Mouse (Mus musculus): ENCODE data around the gene Necab2. TPM values are rescaled to one million over a fixed set of nuclear protein-coding genes. Genes with fewer than 3 reads are reported as not detected.

Necab2 gene
- polyA plus RNA-seq, 1 experiment from 2014 or later: 3.5 TPM

GRCm38 (mm10) chr8:119461356-119461755 is 14.8 kb downstream of the Necab2 start:
- Histone ChIP-seq H3K9me3 (no peaks in the 10 kb centered on the region), H3K27me3 (peaks cover 26% of the 10 kb centered on the region), H3K36me3 (no peaks in the 10 kb centered on the region), H3K4me3 (no peak overlapping the region), H3K4me1 (peaks cover 11% of the 10 kb centered on the region), H3K27ac (no peak overlapping the region), H3K9ac (no peak overlapping the region), H3K4me2 (replicated peaks) (no peak overlapping the region)
- ATAC-seq (ENCODE audit: low FRiP score, low read depth): no peak
- WGBS: 58% methylated on average over 9 of the region's 9 CpGs

GRCm38 (mm10) chr8:119463709-119464108 is 17.2 kb downstream of the Necab2 start:
- H3K27ac ChIP-seq: no peak overlapping the region
- peaks cover 16% of the 10 kb centered on the region for H3K4me1 ChIP-seq
- peaks cover 35% of the 10 kb centered on the region for H3K27me3 ChIP-seq
- no peak overlapping the region for H3K4me2 ChIP-seq (replicated peaks)
- no peaks in the 10 kb centered on the region for H3K36me3 ChIP-seq
- no peak overlapping the region for H3K4me3 ChIP-seq
- 67% methylated on average over 7 of the region's 7 CpGs for WGBS
- no peak overlapping the region for H3K9ac ChIP-seq
- no peak for ATAC-seq (ENCODE audit: low FRiP score, low read depth)
- no peaks in the 10 kb centered on the region for H3K9me3 ChIP-seq

DNA sequence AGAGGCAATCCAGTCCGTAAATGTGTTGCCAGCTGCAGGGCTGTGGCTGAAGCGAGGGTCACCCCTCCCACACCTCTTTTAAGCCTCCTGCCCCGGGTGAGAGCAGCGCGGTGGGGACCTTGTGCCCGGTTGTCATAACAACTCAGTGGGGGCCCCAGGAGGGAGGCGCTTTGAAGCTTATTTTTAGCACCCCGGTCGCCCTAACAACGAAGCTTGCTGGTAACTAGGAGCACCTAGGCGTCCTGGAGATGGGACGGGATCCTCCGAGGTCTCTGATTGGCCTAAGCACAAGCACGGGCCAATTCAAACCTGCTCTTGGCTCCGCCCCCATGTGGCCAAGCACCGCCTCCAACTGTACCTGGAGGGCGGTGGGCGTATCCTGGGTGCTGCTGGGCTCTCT is 19.6 kb downstream of the Necab2 start:
- H3K27ac ChIP-seq: no peak overlapping the region
- peaks cover 16% of the 10 kb centered on the region for H3K4me1 ChIP-seq
- H3K9me3 ChIP-seq: no peaks in the 10 kb centered on the region
- H3K4me3 ChIP-seq: peak overlapping the region; percentile 7; the same call in 1 of the 2 replicates
- no peaks in the 10 kb centered on the region for H3K36me3 ChIP-seq
- H3K9ac ChIP-seq: no peak overlapping the region
- WGBS: under 1% methylated on average over 18 of the region's 18 CpGs
- H3K4me2 ChIP-seq (replicated peaks): peak overlapping the region; percentile 51
- ATAC-seq (ENCODE audit: low FRiP score, low read depth): 0 out of 2 replicates have a peak, but pooled peaks have one; percentile 20
- H3K27me3 ChIP-seq: peaks cover 35% of the 10 kb centered on the region

GRCm38 (mm10) chr8:119466794-119467193 is 20.3 kb downstream of the Necab2 start:
- ATAC-seq (ENCODE audit: low FRiP score, low read depth): no peak
- H3K9ac ChIP-seq: peak overlapping the region; percentile 35; the same call in 1 of the 2 replicates
- H3K4me3 ChIP-seq: no peak overlapping the region
- H3K36me3 ChIP-seq: no peaks in the 10 kb centered on the region
- peaks cover 35% of the 10 kb centered on the region for H3K27me3 ChIP-seq
- peaks cover 16% of the 10 kb centered on the region for H3K4me1 ChIP-seq
- H3K9me3 ChIP-seq: no peaks in the 10 kb centered on the region
- no peak overlapping the region for H3K4me2 ChIP-seq (replicated peaks)
- H3K27ac ChIP-seq: no peak overlapping the region
- 72% methylated on average over 10 of the region's 10 CpGs for WGBS

- H3K27me3 ChIP-seq: peaks cover 35% of the 10 kb centered on the region
- H3K27ac ChIP-seq: no peak overlapping the region
- no peak for ATAC-seq (ENCODE audit: low FRiP score, low read depth)
- no peaks in the 10 kb centered on the region for H3K36me3 ChIP-seq
- H3K4me1 ChIP-seq: peaks cover 16% of the 10 kb centered on the region
- no peak overlapping the region for H3K4me2 ChIP-seq (replicated peaks)
- WGBS: 88% methylated on average over 8 of the region's 8 CpGs
- H3K4me3 ChIP-seq: no peak overlapping the region
- no peaks in the 10 kb centered on the region for H3K9me3 ChIP-seq
- H3K9ac ChIP-seq: no peak overlapping the region
Observed at GRCm38 (mm10) chr8:119468091-119468490, 21.6 kb downstream of the Necab2 start.

GRCm38 (mm10) chr8:119478684-119479083 is 32.2 kb downstream of the Necab2 start:
- Histone ChIP-seq H3K27ac (no peak overlapping the region), H3K4me1 (no peaks in the 10 kb centered on the region), H3K4me2 (replicated peaks) (no peak overlapping the region), H3K4me3 (no peak overlapping the region), H3K36me3 (no peaks in the 10 kb centered on the region), H3K9ac (no peak overlapping the region), H3K9me3 (no peaks in the 10 kb centered on the region), H3K27me3 (0 out of 2 replicates have a peak, but pooled peaks cover 3% of the 10 kb centered on the region)
- ATAC-seq (ENCODE audit: low FRiP score, low read depth): no peak
- WGBS: 14% methylated on average over 5 of the region's 5 CpGs

GRCm38 (mm10) chr8:119484145-119484896 is 37.8 kb downstream of the Necab2 start:
- Histone ChIP-seq H3K9ac (no peak overlapping the region), H3K9me3 (no peaks in the 10 kb centered on the region), H3K4me1 (no peaks in the 10 kb centered on the region), H3K27me3 (0 out of 2 replicates have a peak, but pooled peaks cover 3% of the 10 kb centered on the region), H3K4me2 (replicated peaks) (no peak overlapping the region), H3K36me3 (no peaks in the 10 kb centered on the region), H3K4me3 (no peak overlapping the region), H3K27ac (no peak overlapping the region)
- 78% methylated on average over 11 of the region's 11 CpGs for WGBS
- no peak for ATAC-seq (ENCODE audit: low FRiP score, low read depth)

DNA sequence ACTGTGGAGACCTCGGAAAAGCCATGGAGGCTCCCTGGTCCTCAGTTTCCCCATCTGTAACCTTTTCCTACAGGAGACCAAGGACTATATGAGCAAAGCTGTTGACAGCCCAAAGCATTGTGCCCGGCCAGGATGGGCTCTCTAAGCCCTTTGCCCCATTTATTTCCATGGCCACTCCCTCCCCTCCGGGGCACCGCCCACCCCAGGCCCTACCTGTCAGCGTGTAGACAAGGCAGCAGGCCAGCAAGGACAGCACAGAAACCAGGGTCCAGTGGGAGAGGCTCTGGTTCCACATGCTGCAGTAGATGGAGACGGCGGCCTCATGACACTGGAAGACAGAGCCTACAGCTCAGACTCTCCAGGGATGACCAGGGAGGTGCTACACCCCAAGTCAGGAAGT is 40.6 kb downstream of the Necab2 start:
- H3K4me3 ChIP-seq: no peak overlapping the region
- H3K9me3 ChIP-seq: no peaks in the 10 kb centered on the region
- no peak overlapping the region for H3K4me2 ChIP-seq (replicated peaks)
- 77% methylated on average over 7 of the region's 7 CpGs for WGBS
- no peaks in the 10 kb centered on the region for H3K36me3 ChIP-seq
- peaks cover 13% of the 10 kb centered on the region for H3K4me1 ChIP-seq
- no peak overlapping the region for H3K9ac ChIP-seq
- H3K27ac ChIP-seq: no peak overlapping the region
- ATAC-seq (ENCODE audit: low FRiP score, low read depth): no peak
- H3K27me3 ChIP-seq: no peaks in the 10 kb centered on the region

DNA sequence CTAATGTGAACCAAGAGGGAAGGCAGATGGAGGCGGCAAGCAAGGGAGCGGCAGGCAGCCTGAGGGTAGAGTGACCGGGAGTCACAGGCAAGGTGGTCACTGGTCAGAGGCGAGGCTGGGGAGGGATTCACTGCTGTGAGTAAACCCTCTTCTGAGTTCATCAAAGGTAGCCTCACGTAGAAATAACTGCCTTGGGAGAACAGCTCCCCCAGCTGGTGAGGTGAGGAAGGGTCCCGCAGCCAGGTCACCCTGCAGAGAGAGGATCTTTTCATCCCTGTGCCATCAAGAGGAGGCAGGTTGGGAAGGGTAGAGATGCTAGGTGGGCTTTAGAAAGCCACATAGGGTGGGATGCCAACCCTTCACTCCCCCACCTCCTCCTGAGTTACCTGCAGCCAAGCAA is 50.3 kb downstream of the Necab2 start:
- 24% methylated on average over 6 of the region's 6 CpGs for WGBS
- no peak for ATAC-seq (ENCODE audit: low FRiP score, low read depth)
- peaks cover 5% of the 10 kb centered on the region; the same call in 1 of the 2 replicates for H3K27me3 ChIP-seq
- H3K9me3 ChIP-seq: no peaks in the 10 kb centered on the region
- H3K9ac ChIP-seq: no peak overlapping the region
- no peak overlapping the region for H3K27ac ChIP-seq
- H3K4me3 ChIP-seq: no peak overlapping the region
- H3K36me3 ChIP-seq: no peaks in the 10 kb centered on the region
- no peak overlapping the region for H3K4me2 ChIP-seq (replicated peaks)
- peaks cover 7% of the 10 kb centered on the region; the same call in 1 of the 2 replicates for H3K4me1 ChIP-seq

DNA sequence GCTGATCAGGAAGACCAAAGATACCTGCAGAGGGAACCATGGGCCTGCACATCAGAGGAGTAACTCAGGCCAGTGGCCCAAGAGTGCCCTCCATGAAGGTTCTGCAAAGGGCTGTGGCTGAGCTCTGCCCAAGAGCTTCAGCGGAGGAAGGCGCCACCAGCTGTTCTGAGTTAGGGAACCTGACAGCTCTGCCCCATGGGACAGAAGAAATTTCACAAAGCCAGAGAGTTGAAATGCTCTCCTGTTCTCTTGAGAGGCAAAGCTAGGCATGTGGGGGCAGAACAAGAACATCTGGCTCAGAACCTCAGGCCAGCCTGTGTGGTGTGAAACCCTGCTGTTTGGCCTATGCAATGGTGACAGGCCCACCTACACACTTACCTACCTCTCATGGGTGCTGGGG is 53.3 kb downstream of the Necab2 start:
- Histone ChIP-seq H3K27ac (no peak overlapping the region), H3K4me2 (replicated peaks) (no peak overlapping the region), H3K4me1 (peaks cover 14% of the 10 kb centered on the region; the same call in 1 of the 2 replicates), H3K9me3 (no peaks in the 10 kb centered on the region), H3K9ac (no peak overlapping the region), H3K36me3 (no peaks in the 10 kb centered on the region), H3K27me3 (peaks cover 5% of the 10 kb centered on the region; the same call in 1 of the 2 replicates), H3K4me3 (no peak overlapping the region)
- no peak for ATAC-seq (ENCODE audit: low FRiP score, low read depth)
- WGBS: 81% methylated on average over 2 of the region's 2 CpGs

GRCm38 (mm10) chr8:119501598-119501997 is 55.1 kb downstream of the Necab2 start, which contains the start of gene Slc38a8:
Gene Slc38a8, minus strand, starts transcription at chr8:119501698.
- Histone ChIP-seq H3K4me2 (replicated peaks) (no peak within 1 kb of the TSS), H3K27me3 (peaks cover 4% of the 10 kb centered on the region; the same call in 1 of the 2 replicates), H3K27ac (no peak within 1 kb of the TSS), H3K9me3 (no peaks in the 10 kb centered on the region), H3K9ac (no peak within 1 kb of the TSS), H3K4me1 (peaks cover 14% of the 10 kb centered on the region; the same call in 1 of the 2 replicates), H3K36me3 (peaks cover 12% of the 10 kb centered on the region), H3K4me3 (no peak within 1 kb of the TSS)
- WGBS: 16% methylated on average over 5 of the region's 5 CpGs
- no peak for ATAC-seq (ENCODE audit: low FRiP score, low read depth)

DNA sequence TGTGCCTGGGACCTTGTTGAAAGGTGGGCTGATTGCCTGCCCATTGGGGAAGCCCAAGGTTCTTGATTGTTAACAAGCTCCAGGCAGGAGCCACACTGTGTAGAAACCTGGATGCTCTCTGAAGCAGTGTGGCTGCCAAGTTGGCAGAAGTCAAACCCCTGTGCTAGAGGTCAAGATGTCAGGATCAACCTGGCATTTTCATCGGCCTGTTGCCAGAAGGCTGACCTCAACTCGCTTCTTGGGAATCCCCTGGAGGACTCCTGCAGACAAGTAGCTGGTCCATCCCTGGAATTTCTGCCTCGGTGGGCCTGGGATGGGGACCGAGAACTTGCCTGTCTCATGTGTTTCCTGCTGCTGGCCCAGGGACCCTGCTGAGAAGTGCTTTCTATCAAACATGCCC is 55.6 kb downstream of the Necab2 start:
- peaks cover 17% of the 10 kb centered on the region for H3K36me3 ChIP-seq
- H3K27ac ChIP-seq: no peak overlapping the region
- no peak for ATAC-seq (ENCODE audit: low FRiP score, low read depth)
- no peak overlapping the region for H3K4me3 ChIP-seq
- 33% methylated on average over 4 of the region's 4 CpGs for WGBS
- H3K4me1 ChIP-seq: peaks cover 14% of the 10 kb centered on the region; the same call in 1 of the 2 replicates
- H3K27me3 ChIP-seq: peaks cover under 1% of the 10 kb centered on the region; the same call in 1 of the 2 replicates
- no peak overlapping the region for H3K4me2 ChIP-seq (replicated peaks)
- H3K9me3 ChIP-seq: no peaks in the 10 kb centered on the region
- no peak overlapping the region for H3K9ac ChIP-seq
